Mouse (Mus musculus): ENCODE results near the gene Ubqln4.

GRCm38 (mm10) chr3:88512141-88512895 lies 41.2 kb upstream of the Ubqln4 start:
- TF ChIP-seq CTCF (IDR thresholded peaks at IDR 0.05 in 2 of 3, conservative IDR thresholded peaks at IDR 0.05 in 1 of 3; ENCODE audit: control insufficient read depth in 1 of 3, insufficient read depth in 1 of 3, low read depth in 2 of 3, low read length in 3 of 3, poor library complexity in 1 of 3, severe bottlenecking in 1 of 3) (no peak), SMC3 (IDR thresholded peaks at IDR 0.05; ENCODE audit: low read depth, low read length) (no peak), MYC (IDR thresholded peaks at IDR 0.05; ENCODE audit: low read depth, low read length) (no peak), KAT2A (conservative IDR thresholded peaks at IDR 0.05; ENCODE audit: low read depth, low read length) (no peak), USF2 (IDR thresholded peaks at IDR 0.05; ENCODE audit: borderline replicate concordance in 1 of 2, insufficient read depth in 1 of 2, low read depth in 1 of 2, low read length in 2 of 2) (no peak), HCFC1 (IDR thresholded peaks at IDR 0.05; ENCODE audit: low read depth, low read length) (no peak), USF1 (IDR thresholded peaks at IDR 0.05; ENCODE audit: low read depth, low read length) (no peak), POLR2A (IDR thresholded peaks at IDR 0.05; ENCODE audit: control insufficient read depth in 1 of 2, insufficient read depth in 1 of 2, low read depth in 1 of 2, low read length in 2 of 2, poor library complexity in 1 of 2) (no peak), GABPA (IDR thresholded peaks at IDR 0.05; ENCODE audit: low read depth, low read length) (no peak)

All from MEL (cell line).